Mouse (Mus musculus) regulatory T cell (primary cell): Measurements from ENCODE around the gene Vmn2r25.
"Not testable (repeated sequence)": the region's sequence is repeated elsewhere in the genome, so short reads cannot be mapped to it uniquely, and the experiment has no call there.

Experiments
- in situ Hi-C: fragments of 300-600 bp; cut with MboI, MseI; formaldehyde crosslinking; loops from one replicate; pipeline ENCODE4 v1.15.1; 2025; ENCODE audit warnings: high pct_unique_total_duplicates

The Vmn2r25 gene

GRCm38 (mm10) chr6:123853363-123853762 lies at the start of gene Vmn2r25:
Gene Vmn2r25, minus strand, starts transcription at chr6:123853463.
- in situ Hi-C loops: not testable (repeated sequence)

GRCm38 (mm10) chr6:123819951-123820350 lies 33.3 kb downstream of the Vmn2r25 start:
- in situ Hi-C loops: loop anchor here (5.0 kb wide), 1 partner anchor 232 kb away; no protein-coding TSS in a partner anchor

GRCm38 (mm10) chr6:123810291-123810690 lies 43.0 kb downstream of the Vmn2r25 start:
- in situ Hi-C loops: not testable (repeated sequence)

GRCm38 (mm10) chr6:123793746-123794145 lies 59.5 kb downstream of the Vmn2r25 start:
- in situ Hi-C loops: no loop called here

- in situ Hi-C loops: loop anchor here (10.0 kb wide), 1 partner anchor 1120 kb away; no protein-coding TSS in a partner anchor
Observed at GRCm38 (mm10) chr6:123784857-123785256, 68.4 kb downstream of the Vmn2r25 start.

- in situ Hi-C loops: no loop called here
Observed at GRCm38 (mm10) chr6:123778579-123778978, 74.7 kb downstream of the Vmn2r25 start, which contains the start of gene Vmn2r24. Gene Vmn2r24, plus strand, starts transcription at chr6:123778879.
